Mouse (Mus musculus) heart, adult 2 months (tissue): ENCODE measurements around the gene Camkk2.

Experiments
- CTCF ChIP-seq: fragments of 200-600 bp; IDR thresholded peaks from 2 replicates; pipeline ENCODE4 v1.8.1; 2022; ENCODE audit warnings: antibody characterized with exemption, mild to moderate bottlenecking, moderate library complexity
- POLR2A ChIP-seq: fragments of 200-500 bp; IDR thresholded peaks from 2 replicates; pipeline ENCODE4 v1.6.1; 2011; ENCODE audit warnings: mild to moderate bottlenecking, low read depth, low read length, control low read depth; ENCODE audit not compliant: insufficient read depth

DNA sequence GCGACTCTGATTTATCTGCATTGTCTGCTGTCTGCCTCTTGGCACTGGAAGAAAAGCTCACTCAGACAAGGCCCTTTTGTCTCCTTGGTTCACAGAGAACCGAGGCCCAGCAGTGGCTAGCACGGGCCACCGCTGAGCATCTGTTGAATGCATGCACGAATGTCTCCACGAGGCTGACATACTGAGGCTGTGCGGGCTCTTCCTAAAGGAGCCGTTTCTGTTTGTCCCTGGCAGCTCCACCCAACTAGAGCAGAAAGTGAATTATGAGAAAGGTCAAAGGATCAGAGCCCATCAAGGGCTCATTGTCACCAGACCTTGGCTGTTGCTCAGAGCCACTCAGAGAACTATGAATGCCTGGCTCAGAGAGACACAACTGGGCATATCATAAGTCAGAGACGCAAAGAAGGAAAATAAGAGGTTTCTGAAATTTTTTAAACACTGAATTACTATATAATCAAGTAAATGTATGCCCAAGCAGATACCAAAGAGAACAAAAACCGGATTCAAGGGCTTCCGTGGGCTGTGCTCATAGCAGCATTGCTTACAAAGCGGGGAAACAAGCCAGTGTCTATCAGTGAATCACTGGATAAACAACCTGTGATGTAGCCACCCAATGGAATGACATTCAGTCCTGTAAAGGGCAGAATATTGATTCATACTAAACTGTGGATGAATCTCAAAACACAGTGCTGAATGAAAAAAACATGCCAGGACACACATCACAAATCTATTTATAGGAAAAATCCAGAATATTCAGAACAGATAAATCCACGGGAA, 85.6 kb downstream of the Camkk2 start:
- no peak for TF ChIP-seq CTCF
- no peak for TF ChIP-seq POLR2A
